Mouse (Mus musculus): ENCODE data around the gene Eml2. TPM values are rescaled to one million over a fixed set of nuclear protein-coding genes. Genes with fewer than 3 reads are reported as not detected.

The Eml2 gene
- polyA plus RNA-seq, 1 experiment from 2014 or later = 5.1 TPM

- H3K27me3 ChIP-seq (replicated peaks; ENCODE audit: control insufficient read depth, insufficient read depth, low read length) = no peaks in the 10 kb centered on the region
- peak; percentile 92 for ATAC-seq
These were observed 51.9 kb downstream of the Eml2 start, which contains the start of gene Opa3 for GRCm38 (mm10) chr7:19227883-19228792. Gene Opa3 (plus strand): TSS chr7:19228334.

GRCm38 (mm10) chr7:19228793-19229148 is 52.5 kb downstream of the Eml2 start:
- H3K9ac ChIP-seq (ENCODE audit: low read depth, low read length) = peak overlapping the region; percentile 43
- peak overlapping the region; percentile 57 for H3K4me3 ChIP-seq (ENCODE audit: low read depth, low read length)
- ATAC-seq = no peak
- H3K4me2 ChIP-seq (replicated peaks; ENCODE audit: low read depth) = peak overlapping the region; percentile 81
- H3K27ac ChIP-seq (ENCODE audit: low read depth, low read length) = peak overlapping the region; percentile 98
- under 1% methylated on average over 14 of the region's 14 CpGs for WGBS
- H3K36me3 ChIP-seq (ENCODE audit: control insufficient read depth, insufficient read depth) = peaks cover 3% of the 10 kb centered on the region; the same call in 1 of the 2 replicates
- H3K27me3 ChIP-seq (replicated peaks; ENCODE audit: control insufficient read depth, insufficient read depth, low read length) = no peaks in the 10 kb centered on the region
- no peaks in the 10 kb centered on the region for H3K9me3 ChIP-seq (ENCODE audit: control insufficient read depth)
- peaks cover 18% of the 10 kb centered on the region; the same call in 1 of the 2 replicates for H3K4me1 ChIP-seq (replicated peaks; ENCODE audit: control insufficient read depth, insufficient read depth, low read length)
- TF ChIP-seq CTCF (IDR thresholded peaks at IDR 0.05; ENCODE audit: low read depth) = no peak

More at GRCm38 (mm10) chr7:19227883-19228792, 51.9 kb downstream of the Eml2 start, which contains the start of gene Opa3:
- Histone ChIP-seq H3K4me2 (replicated peaks; ENCODE audit: low read depth) (peak within 1 kb of the TSS; percentile 82), H3K4me1 (replicated peaks; ENCODE audit: control insufficient read depth, insufficient read depth, low read length) (peaks cover 18% of the 10 kb centered on the region; the same call in 1 of the 2 replicates), H3K9ac (ENCODE audit: low read depth, low read length) (peak within 1 kb of the TSS; percentile 68), H3K9me3 (ENCODE audit: control insufficient read depth) (no peaks in the 10 kb centered on the region), H3K36me3 (ENCODE audit: control insufficient read depth, insufficient read depth) (peaks cover 3% of the 10 kb centered on the region; the same call in 1 of the 2 replicates), H3K27ac (ENCODE audit: low read depth, low read length) (peak within 1 kb of the TSS; percentile 98), H3K4me3 (ENCODE audit: low read depth, low read length) (peak within 1 kb of the TSS; percentile 57)
- WGBS = under 1% methylated on average over 91 of the region's 91 CpGs
- TF ChIP-seq CTCF (IDR thresholded peaks at IDR 0.05; ENCODE audit: low read depth) = peak; percentile 83

- H3K27ac ChIP-seq (ENCODE audit: low read depth, low read length) = peak overlapping the region; percentile 98
- 14% methylated on average over 5 of the region's 5 CpGs for WGBS
- ATAC-seq = no peak
- peaks cover under 1% of the 10 kb centered on the region; the same call in 1 of the 2 replicates for H3K36me3 ChIP-seq (ENCODE audit: control insufficient read depth, insufficient read depth)
- H3K4me1 ChIP-seq (replicated peaks; ENCODE audit: control insufficient read depth, insufficient read depth, low read length) = peaks cover 18% of the 10 kb centered on the region; the same call in 1 of the 2 replicates
- peak overlapping the region; percentile 57 for H3K4me3 ChIP-seq (ENCODE audit: low read depth, low read length)
- H3K27me3 ChIP-seq (replicated peaks; ENCODE audit: control insufficient read depth, insufficient read depth, low read length) = no peaks in the 10 kb centered on the region
- TF ChIP-seq CTCF (IDR thresholded peaks at IDR 0.05; ENCODE audit: low read depth) = no peak
- peak overlapping the region; percentile 81 for H3K4me2 ChIP-seq (replicated peaks; ENCODE audit: low read depth)
- H3K9me3 ChIP-seq (ENCODE audit: control insufficient read depth) = no peaks in the 10 kb centered on the region
- H3K9ac ChIP-seq (ENCODE audit: low read depth, low read length) = peak overlapping the region; percentile 43
These were observed 53.2 kb downstream of the Eml2 start for GRCm38 (mm10) chr7:19229404-19229803.

- 47% methylated on average over 2 of the region's 2 CpGs for WGBS
- Histone ChIP-seq H3K4me2 (replicated peaks; ENCODE audit: low read depth) (peak overlapping the region; percentile 81), H3K9ac (ENCODE audit: low read depth, low read length) (no peak overlapping the region), H3K4me3 (ENCODE audit: low read depth, low read length) (no peak overlapping the region), H3K4me1 (replicated peaks; ENCODE audit: control insufficient read depth, insufficient read depth, low read length) (peaks cover 18% of the 10 kb centered on the region; the same call in 1 of the 2 replicates), H3K27me3 (replicated peaks; ENCODE audit: control insufficient read depth, insufficient read depth, low read length) (no peaks in the 10 kb centered on the region), H3K36me3 (ENCODE audit: control insufficient read depth, insufficient read depth) (no peaks in the 10 kb centered on the region), H3K27ac (ENCODE audit: low read depth, low read length) (peak overlapping the region; percentile 98), H3K9me3 (ENCODE audit: control insufficient read depth) (no peaks in the 10 kb centered on the region)
- no peak for TF ChIP-seq CTCF (IDR thresholded peaks at IDR 0.05; ENCODE audit: low read depth)
- no peak for ATAC-seq
These were observed 53.9 kb downstream of the Eml2 start for GRCm38 (mm10) chr7:19230041-19230580.

- Histone ChIP-seq H3K27me3 (replicated peaks; ENCODE audit: control insufficient read depth, insufficient read depth, low read length) (no peaks in the 10 kb centered on the region), H3K4me2 (replicated peaks; ENCODE audit: low read depth) (no peak overlapping the region), H3K36me3 (ENCODE audit: control insufficient read depth, insufficient read depth) (no peaks in the 10 kb centered on the region), H3K9me3 (ENCODE audit: control insufficient read depth) (no peaks in the 10 kb centered on the region), H3K4me3 (ENCODE audit: low read depth, low read length) (no peak overlapping the region), H3K4me1 (replicated peaks; ENCODE audit: control insufficient read depth, insufficient read depth, low read length) (peaks cover 24% of the 10 kb centered on the region; the same call in 1 of the 2 replicates), H3K9ac (ENCODE audit: low read depth, low read length) (no peak overlapping the region), H3K27ac (ENCODE audit: low read depth, low read length) (peak overlapping the region; percentile 98)
- TF ChIP-seq CTCF (IDR thresholded peaks at IDR 0.05; ENCODE audit: low read depth) = no peak
- no peak for ATAC-seq
- 93% methylated on average over 5 of the region's 5 CpGs for WGBS
These were observed 54.7 kb downstream of the Eml2 start for GRCm38 (mm10) chr7:19230899-19231298.

- Histone ChIP-seq H3K4me1 (replicated peaks; ENCODE audit: control insufficient read depth, insufficient read depth, low read length) (peaks cover 24% of the 10 kb centered on the region; the same call in 1 of the 2 replicates), H3K9ac (ENCODE audit: low read depth, low read length) (no peak overlapping the region), H3K36me3 (ENCODE audit: control insufficient read depth, insufficient read depth) (no peaks in the 10 kb centered on the region), H3K27me3 (replicated peaks; ENCODE audit: control insufficient read depth, insufficient read depth, low read length) (no peaks in the 10 kb centered on the region), H3K27ac (ENCODE audit: low read depth, low read length) (peak overlapping the region; percentile 71), H3K4me3 (ENCODE audit: low read depth, low read length) (no peak overlapping the region), H3K9me3 (ENCODE audit: control insufficient read depth) (no peaks in the 10 kb centered on the region), H3K4me2 (replicated peaks; ENCODE audit: low read depth) (no peak overlapping the region)
- no peak for ATAC-seq
- 59% methylated on average over 3 of the region's 3 CpGs for WGBS
- TF ChIP-seq CTCF (IDR thresholded peaks at IDR 0.05; ENCODE audit: low read depth) = no peak
These were observed 55.6 kb downstream of the Eml2 start for GRCm38 (mm10) chr7:19231849-19232248.
